Mouse (Mus musculus) left cerebral cortex, postnatal 14 days (tissue): ENCODE data around the gene Mphosph9. TPM values are rescaled to one million over a fixed set of nuclear protein-coding genes. Genes with fewer than 3 reads are reported as not detected.
A peak's percentile ranks its signal among the peaks of the same experiment; 100 is the strongest.
"Not testable (repeated sequence)": the region's sequence is repeated elsewhere in the genome, so short reads cannot be mapped to it uniquely, and the experiment has no call there.

ENCODE experiments used
- DNase-seq, 2 experiments: peaks; one replicate each; pipeline ENCODE4 v3.0.0; 2021 to 2022; ENCODE audit warnings: low spot score in 2 of 2, mixed read lengths in 1 of 2
- intact Hi-C: fragments of 180-260 bp; cut with DNase I; formaldehyde crosslinking; loops from one replicate; pipeline ENCODE4 v1.15.1; 2025
- total RNA-seq, 2 experiments: library from RNA; stranded (reverse); gene quantifications; 2 replicates each; pipeline ENCODE4 v1.2.3; 2021

The Mphosph9 gene
- total RNA-seq, 2 experiments from 2014 or later = 17.5 to 18.9 TPM

GRCm38 (mm10) chr5:124221736-124222040, 106.1 kb downstream of the Mphosph9 start:
- DNase-seq = no peak
- intact Hi-C loops = loop anchor here (2.0 kb wide), 2 partner anchors 27 to 35 kb away; partner anchors contain the start of gene Pitpnm2

DNA sequence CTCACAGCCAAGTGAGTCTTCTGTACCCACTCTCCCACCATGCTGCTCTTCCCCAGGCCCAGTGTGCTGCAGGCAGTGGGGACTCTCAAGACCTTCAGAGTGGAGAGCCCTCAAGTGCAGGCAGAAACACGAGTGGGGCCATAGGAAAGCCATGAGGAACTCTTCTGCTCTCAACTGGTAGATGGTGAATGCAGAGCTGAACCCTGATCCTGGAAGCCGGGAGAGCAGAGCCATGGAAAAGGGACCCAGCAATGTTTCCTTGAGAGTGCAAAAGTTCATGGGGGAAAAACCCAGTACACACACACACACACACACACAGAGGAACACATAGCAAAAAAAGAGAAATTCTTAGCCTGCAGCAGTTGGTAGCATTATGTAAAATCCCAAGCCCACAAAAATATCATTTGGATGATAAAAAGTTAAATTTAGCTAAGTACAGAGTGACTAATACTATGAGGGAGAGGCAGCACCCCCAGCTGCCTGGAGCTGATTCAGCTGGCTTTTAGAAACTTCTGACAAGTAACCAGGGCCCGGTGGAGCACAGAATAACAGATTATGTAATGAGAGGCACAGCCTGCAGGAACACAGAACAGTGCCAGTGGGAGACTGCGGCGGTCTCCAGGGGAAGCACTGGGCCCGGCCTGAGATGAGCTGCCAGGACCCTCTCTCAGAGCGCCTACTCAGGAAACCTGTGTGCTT, 106.6 kb downstream of the Mphosph9 start:
- intact Hi-C loops = loop anchor here (2.0 kb wide), 2 partner anchors 28 to 34 kb away; partner anchors contain the start of gene Pitpnm2
- peak; percentile 87 to 96 for DNase-seq

DNA sequence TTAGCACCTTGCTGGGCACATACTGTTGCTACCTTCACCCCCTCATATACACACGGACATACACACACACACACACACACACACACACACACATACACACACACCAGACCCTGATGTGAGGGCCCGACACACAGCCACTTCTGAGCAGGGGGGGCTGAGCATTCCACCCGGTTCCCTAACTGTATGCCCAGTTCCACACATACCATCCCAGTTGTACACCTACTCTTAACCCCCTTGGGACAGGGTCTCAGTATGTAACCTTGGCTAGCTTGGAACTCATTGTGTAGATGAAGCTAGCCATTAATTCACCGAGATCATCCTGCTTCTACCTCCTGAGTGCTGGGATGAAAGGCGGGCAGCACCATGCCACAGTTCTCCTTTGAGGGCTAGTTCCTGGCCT, 107.2 kb downstream of the Mphosph9 start:
- DNase-seq = no peak
- intact Hi-C loops = loop anchor here (2.0 kb wide), 2 partner anchors 28 to 34 kb away; partner anchors contain the start of gene Pitpnm2

- no peak for DNase-seq
- intact Hi-C loops = no loop called here
These were observed 108.3 kb downstream of the Mphosph9 start for GRCm38 (mm10) chr5:124219431-124219830.

- no peak for DNase-seq
- intact Hi-C loops = no loop called here
These were observed 108.8 kb downstream of the Mphosph9 start for GRCm38 (mm10) chr5:124218986-124219385.

DNA sequence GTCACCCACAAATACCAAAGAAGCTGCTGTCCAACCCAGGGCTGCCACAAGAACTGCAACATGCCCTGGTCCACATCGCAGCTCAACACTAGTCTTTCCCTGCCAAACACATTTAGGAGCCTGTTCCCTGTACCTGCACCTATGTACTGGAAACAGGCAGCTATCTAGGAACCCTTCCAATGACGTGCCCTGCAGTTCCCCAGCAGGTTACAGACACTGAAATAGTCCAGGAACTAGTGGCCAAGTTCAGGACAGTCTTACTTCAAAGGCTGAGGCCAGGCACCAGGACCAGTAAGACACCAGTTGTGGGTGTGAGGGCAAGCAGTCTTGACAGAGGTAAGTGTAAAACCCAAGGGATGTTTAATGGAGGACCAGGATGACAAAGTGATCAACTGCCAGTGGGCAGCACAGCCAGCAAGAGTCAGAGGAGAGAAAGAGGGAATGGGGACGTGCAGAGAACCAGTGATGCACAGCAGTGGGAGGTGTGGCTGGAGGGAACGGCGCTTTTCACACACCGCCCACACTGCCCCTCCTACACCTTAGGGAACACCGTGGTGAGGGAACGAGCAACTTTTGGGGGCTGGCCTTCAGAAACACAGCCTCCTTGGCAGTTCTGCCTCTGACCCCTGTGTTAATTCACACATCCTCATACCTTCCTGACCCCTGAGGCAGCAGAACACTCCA, 110.1 kb downstream of the Mphosph9 start:
- peak; percentile 74 to 88 for DNase-seq
- intact Hi-C loops = no loop called here

- DNase-seq, intact Hi-C loops: not testable (repeated sequence)
These were observed 110.7 kb downstream of the Mphosph9 start for GRCm38 (mm10) chr5:124217092-124217491.

GRCm38 (mm10) chr5:124216403-124216802, 111.4 kb downstream of the Mphosph9 start:
- intact Hi-C loops = no loop called here
- DNase-seq = no peak

GRCm38 (mm10) chr5:124215647-124216046, 112.1 kb downstream of the Mphosph9 start:
- intact Hi-C loops = no loop called here
- no peak for DNase-seq

DNA sequence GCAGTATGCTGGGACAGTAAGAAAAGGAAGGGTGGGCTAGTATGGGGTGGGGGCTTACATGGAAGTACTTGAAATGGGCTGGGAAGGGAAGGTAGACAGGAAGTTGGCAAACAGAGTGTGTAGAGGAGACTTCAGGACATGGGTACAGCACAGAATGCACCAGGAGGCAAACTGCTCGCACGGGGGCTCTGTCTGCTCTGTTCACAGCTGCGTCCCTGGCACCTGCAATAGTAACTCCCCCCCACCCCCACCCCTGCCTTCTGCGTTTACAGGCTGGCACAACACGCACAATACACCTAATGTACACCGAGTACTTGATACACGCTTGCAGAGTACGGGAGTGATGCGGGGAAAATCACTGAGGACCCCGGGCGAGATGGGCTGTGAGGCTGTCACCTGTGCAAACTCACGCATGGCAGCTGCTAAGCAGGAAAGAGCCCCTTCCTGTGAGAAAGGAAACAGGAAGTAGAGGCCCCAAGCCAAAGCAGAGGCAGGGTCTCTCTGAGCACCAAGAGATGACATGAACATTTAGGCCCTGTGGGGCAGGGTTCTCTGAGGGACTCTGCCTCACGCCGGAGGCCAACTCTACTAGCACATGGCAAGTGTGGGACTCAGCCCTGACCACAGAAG, 113.1 kb downstream of the Mphosph9 start:
- intact Hi-C loops = no loop called here
- no peak for DNase-seq

DNA sequence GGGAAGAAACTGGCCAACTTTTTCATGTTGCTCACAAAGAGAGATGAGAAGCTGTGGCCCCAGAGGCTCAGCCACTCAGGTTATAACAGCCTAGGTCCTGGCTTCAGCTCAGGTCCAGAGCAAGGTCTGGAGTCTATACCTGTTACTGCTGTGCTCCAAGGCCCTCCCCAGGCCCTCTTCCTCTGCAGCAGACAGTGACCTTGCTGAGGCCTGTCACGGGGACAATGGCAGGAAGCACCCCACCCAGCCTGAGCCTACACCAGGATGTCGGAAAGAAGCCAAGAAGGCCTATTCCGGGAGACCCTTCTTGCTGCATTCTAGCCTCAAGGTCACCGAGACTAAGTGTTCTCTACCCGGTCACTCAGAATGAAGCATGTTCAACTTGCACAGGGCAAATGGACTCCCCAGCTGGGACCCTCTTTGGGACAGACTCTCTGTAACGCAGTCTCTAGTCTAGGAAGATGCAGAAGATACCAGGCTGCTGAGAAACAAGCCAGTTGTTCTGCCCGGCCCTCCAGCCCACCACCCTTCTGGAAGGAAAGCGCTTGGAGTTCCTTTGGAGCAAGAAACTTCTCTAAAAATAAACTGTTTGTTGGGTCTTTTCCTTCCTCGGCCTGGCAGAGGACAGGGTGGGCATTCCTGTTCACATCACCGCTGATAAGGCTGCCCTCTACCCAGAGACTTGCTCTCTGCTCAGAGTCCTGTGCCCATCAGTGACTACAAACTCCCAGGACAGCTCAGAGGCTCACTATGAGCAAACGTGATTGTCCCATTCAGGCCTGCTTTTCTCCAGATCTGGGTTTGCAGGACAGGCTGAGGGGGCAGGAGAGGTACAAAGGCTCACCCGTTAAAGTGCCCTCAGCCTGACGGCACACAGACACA, 113.9 kb downstream of the Mphosph9 start:
- intact Hi-C loops = no loop called here
- no peak for DNase-seq

- DNase-seq = no peak
- intact Hi-C loops = no loop called here
These were observed 116.1 kb downstream of the Mphosph9 start for GRCm38 (mm10) chr5:124211669-124212068.

- intact Hi-C loops = no loop called here
- no peak for DNase-seq
These were observed 116.5 kb downstream of the Mphosph9 start for GRCm38 (mm10) chr5:124211234-124211633.

DNA sequence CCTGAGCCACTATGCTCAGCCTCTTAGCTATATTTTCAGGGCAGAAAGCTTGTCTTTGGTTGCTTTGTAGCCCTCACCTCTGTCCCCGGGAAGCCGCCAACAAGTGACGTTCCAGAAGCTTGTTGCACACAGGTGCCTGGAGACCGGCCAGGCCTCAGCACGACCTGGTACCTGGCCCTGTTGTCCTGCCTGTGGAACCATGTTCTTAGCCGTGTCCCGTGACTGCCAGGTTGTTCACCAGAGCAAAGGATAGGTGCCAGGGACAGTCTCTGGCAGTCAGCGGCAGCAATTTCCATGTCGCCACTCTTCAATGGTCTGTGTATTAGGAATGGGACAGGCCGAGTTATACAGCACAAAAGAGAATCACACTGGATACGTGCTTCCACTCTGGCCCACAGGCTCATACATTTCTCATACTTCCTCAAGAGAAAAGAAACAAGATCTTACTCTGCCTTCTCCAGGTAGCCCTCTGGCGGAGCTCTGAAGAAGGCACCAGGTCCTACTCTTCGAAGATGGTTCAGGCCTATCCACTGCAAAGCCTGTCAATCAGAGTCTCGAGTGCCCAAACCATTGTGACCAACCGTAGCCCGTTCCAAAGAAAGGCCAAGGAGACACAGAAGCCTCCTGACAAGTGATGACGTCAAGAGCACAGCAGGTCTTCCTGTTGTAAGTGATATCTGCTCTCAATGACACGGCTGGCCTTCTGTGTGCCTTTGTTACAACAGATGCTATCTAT, 117.3 kb downstream of the Mphosph9 start:
- intact Hi-C loops = no loop called here
- DNase-seq = no peak

- DNase-seq = no peak
- intact Hi-C loops = no loop called here
These were observed 117.9 kb downstream of the Mphosph9 start for GRCm38 (mm10) chr5:124209850-124210249.

GRCm38 (mm10) chr5:124208030-124208429, 119.7 kb downstream of the Mphosph9 start:
- intact Hi-C loops = no loop called here
- DNase-seq = peak in 1 of 2 experiments; percentile 49

DNA sequence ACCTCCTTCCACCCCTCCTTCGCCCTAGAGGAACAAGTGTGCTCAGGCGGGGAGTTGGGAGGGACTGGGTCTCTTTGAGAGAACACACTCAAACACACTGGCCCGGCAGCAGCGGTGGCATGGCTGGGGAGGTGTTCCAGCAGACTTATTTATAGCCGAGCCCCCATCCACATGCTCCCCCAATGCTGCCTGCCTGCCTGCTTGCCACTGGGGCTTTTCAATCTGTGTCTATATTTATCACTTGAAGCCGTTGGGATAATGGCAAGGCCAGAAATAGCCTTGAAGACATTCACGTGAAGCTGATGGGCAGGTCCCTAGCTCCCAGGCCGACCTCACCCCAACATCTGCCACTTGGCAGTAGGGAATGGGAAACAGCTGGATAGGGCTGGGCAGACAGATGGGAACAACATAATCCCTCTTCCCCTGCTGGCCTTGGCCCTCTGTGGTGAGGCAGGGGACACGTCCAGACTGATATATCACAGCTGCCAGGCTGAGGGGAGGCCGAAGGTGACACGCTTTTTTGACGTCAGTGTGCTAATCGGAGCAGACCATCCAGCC, 121.2 kb downstream of the Mphosph9 start:
- intact Hi-C loops = no loop called here
- DNase-seq = peak in 1 of 2 experiments; percentile 49

- DNase-seq = no peak
- intact Hi-C loops = no loop called here
These were observed 121.9 kb downstream of the Mphosph9 start for GRCm38 (mm10) chr5:124205809-124206380.
